Mouse (Mus musculus): Measurements from ENCODE around the gene Nans.

The Nans gene

DNA sequence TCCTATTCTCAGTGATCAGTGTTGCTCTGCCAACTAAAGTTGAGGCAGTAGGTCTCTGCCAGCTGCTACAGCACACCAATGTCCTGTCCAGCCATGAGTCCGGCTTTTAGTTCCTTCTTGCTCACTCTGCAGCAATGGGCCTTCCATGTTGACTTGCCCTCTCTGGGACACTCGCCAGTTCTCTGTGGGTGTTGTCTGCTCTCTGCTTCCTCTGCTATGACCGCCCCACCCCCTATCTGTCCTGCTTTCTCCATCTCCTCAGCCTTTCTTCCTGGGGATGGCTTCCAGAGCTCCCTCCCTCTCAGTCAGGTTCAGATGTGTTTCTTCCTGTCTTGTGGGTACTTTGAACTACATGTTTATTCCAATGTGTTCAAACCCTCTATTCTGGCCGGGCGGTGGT, 1.7 kb upstream of the Nans start:
- peak; percentile 52 for DNase-seq

DNA sequence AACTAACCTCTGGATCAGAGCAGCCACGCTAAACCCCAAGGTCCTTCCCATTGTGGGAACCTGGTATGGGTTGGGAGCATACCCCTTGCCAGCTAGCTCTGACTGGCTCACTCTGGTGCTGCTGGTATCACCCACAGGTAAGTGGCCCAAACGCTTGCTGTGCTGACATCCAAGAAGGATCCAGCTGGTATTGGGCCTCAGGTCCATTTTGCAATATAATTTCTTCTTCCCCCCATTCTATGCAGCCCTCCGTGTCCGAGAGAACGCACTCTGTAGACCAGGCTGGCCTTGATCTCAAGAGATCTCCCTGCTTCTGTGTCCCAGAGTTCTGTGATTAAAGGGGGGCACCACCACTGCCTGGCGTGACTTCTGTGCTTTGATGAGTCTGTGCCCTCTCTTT, 4.0 kb downstream of the Nans start:
- no peak for DNase-seq

DNA sequence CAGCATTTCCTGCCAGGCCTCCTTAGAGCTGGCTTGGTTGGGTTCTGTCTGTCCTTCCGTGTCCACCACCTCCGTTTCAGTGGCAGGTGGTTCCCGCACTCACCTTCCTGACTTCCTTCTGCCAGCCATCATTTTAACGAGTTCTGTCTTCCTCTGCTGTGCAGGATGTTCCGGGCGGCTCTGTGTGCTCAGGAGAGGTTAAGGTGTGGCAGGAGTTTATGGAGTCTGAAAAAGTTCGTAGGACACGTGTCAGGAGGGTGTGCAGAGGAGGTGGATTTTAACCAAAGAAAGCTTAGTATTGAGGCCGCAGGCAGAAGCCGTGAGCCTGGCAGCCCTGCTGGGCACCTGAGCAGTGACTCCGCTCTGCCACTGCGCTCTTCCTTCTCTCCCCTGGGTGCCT, 6.5 kb downstream of the Nans start:
- no peak for DNase-seq

- peak; percentile 80 for DNase-seq
Observed at GRCm38 (mm10) chr4:46497286-46497892, 8.3 kb downstream of the Nans start.

DNA sequence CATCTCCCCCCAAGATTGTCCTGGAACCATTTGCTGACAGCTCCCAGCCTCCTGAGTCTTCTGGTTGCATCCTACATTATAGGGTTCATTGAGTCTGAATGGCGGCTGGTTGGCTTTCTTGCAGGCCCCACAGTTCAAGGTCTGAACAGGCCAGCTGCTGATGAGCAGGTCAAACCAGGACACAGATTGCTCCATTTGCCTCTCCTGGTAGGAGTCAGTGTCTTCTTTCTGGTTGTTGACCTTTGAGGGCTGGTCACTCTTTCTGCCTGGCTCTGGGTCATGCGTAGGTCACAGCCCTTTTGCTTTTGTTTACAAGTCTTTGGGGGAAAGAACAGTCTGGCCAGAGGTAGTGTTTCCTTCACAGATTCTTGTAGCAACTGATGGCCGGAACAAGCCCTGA, 9.5 kb downstream of the Nans start:
- no peak for DNase-seq

DNA sequence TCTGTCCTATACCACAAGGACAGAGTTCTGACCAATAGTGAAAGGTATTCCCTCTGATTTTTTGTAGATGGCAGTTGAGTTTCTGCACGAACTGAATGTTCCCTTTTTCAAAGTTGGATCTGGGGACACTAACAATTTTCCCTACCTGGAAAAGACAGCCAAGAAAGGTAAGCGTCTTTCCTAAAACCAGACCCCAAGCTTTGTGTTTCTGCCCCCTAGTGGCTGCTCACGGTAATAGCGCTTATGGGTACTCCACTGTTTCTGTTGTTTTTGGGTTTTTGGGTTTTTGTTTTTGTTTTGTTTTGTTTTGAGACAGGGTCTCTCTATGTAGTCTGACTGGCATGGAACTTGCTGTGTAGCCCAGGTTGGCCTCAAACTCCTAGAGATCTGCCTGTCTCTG, 9.9 kb downstream of the Nans start:
- DNase-seq, result peak; percentile 64

DNA sequence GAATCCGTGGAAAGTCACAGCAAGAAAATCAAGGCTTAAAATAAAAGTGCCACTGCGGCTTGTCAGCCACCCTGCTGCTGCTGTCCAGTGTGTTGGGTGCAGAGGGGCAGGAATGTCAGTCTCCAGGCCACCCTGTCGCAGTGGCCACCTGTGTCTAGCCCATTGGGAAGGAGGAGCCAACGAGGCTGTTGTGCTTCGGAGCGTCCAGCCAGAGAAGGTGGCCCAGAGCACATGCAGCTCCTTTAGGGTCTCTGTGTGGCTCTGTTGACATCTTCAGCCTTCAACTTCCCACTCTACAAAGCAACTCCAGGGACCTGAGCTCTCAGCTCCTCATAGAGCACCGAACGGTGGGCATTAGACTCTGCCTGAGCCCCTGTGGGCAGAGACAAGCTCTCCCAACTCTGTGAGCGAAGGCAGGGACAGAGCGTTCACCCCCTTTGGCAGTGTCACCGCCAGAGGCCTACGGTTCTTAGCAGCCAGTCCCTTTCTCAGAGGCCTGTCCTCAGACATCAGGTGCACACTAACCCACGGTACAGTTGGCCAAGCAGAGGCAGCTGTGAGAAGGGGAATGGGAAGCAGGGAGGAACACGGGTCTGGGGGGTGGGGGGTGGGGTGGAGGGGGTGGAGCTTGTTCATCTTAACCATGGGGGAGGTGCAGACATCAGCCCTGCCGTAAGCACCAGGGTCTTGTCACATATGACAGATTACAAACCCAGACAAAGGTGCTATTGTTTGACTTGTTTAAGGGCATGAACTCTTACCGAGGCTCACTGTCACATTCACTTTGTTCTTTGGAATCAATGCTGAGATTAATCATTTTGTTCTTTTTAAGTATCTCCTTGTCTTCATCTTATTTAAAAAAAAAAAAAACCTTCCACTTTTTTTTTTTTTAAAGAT, 13.8 kb downstream of the Nans start:
- DNase-seq, result peak; percentile 4

- peak; percentile 6 for DNase-seq
Observed at GRCm38 (mm10) chr4:46503881-46504280, 14.8 kb downstream of the Nans start.

GRCm38 (mm10) chr4:46505361-46506057, 16.5 kb downstream of the Nans start:
- peak; percentile 50 for DNase-seq

GRCm38 (mm10) chr4:46506801-46507610, 18.0 kb downstream of the Nans start:
- DNase-seq, result peak; percentile 91

DNA sequence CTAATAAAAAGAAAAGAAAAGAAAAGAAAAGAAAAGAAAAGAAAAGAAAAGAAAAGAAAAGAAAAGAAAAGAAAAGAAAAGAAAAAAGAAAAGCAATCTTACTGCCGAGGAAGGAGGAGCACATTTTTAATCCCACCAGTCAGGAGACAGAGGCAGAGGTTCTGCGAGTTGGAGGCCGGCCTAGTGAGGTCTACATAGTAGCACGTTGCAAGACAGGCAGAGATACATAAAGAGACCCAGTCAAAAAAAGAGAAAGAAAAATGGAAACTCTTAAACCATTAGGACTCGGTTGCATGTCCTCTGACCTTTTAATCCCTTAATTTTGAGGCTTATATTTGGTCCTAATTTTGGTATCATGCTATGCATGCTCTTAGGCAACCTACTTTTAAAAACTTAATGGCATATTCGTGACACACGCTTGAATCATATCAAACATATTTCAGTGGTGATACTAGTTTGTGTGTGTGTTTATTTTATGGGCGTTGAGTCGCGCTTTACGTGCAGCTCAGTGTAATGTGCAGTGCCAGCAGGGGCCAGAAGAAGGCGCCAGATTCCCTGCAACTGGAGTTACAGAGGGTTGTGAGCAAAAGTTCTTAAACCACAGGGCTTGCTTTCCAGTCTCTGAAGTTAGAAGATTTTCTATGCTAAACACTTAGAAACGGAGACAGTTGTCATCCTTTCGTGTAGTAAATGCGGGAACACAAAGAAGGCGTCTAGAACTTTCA, 18.9 kb downstream of the Nans start:
- peak; percentile 84 for DNase-seq

GRCm38 (mm10) chr4:46520491-46520890, 31.4 kb downstream of the Nans start:
- DNase-seq, result no peak

DNA sequence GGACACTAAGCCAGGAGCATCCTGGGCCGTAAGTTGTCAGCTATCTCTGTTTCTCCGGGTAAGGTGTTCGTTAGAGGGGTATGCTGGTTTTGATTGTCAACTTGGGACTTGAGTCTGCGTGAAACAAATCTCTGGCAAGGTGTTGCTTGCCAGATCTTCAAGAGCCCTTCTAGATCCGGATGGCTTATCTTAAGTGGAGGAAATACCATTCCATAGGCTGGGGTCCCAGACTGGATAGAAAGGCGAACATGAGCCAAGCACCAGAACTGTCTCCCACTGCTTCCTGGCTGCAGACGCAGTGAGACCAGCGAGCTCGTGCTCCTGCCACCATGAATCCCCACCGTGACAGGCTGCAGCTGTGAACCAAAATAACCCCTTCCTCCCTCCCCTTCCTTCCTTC, 32.4 kb downstream of the Nans start:
- no peak for DNase-seq

DNA sequence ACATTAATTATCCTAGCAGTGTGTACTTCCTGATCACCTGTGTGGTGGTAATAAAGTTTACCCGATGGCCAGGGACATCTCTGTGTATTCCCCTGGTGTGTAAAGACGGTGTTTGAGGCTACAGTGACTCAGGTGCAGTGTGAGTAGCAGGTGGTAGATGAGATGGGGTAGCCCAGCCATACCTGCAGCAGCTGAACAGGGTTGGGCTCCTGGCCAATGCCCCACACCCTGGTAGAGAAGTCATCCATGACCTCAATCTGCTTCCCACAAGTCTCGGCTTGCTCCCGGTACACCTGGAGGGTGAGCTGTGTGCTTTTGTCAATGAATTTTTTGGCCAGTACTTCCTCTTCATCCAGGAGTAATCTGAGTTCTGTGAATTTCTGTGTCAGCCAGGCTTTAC, 34.3 kb downstream of the Nans start:
- DNase-seq, result no peak

GRCm38 (mm10) chr4:46526226-46526625, 37.2 kb downstream of the Nans start:
- no peak for DNase-seq

GRCm38 (mm10) chr4:46526798-46527557, 37.9 kb downstream of the Nans start:
- DNase-seq, result no peak

DNA sequence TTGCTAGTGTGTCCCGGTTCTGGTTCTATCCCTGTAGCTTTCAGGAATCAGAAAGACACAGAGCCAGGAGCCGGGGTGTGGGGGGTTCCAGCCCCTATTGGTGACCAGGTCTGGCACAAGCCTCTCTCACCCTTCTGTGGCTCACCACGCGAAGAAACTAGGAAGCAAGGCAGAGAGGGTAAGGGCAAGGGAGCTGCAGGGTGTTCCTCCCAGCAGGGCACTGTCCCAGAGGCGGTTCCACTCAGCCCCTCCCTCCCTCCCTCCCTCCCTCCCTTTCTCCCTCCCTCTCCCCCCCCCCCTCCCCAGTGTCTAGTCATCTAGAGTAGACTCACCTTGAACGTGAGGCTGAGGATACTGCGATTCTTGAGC, 38.5 kb downstream of the Nans start:
- DNase-seq, result no peak

- no peak for DNase-seq
Observed at GRCm38 (mm10) chr4:46529722-46530121, 40.7 kb downstream of the Nans start.

DNA sequence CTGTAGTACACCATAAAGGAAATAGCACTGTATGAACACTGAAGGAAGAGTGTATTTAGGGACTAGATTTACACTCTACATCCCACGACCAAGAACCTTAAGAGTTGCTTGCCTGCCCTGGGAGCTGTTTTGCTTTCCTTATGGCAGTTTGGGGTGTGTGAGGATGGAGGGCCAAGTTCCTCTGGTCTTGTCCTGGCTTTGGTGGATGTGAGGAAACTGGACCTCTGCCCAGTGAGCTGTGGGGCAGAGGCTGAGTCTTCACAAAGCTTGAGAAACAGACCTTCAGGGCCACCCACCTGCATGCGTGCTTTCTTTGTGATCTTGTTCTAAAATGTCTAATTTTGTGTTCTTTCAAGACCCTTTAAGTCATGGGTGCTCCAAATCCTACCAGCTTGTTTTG, 43.5 kb downstream of the Nans start:
- no peak for DNase-seq

DNA sequence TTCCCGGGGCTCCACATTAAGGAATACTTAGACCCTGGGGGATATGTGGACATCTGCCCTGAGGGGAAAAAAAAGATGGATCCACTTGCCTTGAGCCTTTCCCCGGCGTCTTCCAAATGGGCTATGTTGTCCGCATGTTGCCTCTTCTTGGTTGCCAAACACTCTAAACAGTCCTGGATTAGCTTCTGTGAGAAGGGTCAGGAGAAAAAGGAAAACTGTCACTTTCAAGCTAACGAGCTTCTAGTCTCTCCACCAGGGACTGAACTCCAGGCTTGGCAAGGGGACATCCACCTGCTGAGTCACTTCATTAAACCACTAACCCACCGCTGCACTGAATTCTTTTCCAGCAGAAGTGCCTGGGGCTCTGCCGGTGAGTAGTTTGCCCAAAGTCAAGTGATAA, 43.9 kb downstream of the Nans start:
- DNase-seq, result no peak

DNA sequence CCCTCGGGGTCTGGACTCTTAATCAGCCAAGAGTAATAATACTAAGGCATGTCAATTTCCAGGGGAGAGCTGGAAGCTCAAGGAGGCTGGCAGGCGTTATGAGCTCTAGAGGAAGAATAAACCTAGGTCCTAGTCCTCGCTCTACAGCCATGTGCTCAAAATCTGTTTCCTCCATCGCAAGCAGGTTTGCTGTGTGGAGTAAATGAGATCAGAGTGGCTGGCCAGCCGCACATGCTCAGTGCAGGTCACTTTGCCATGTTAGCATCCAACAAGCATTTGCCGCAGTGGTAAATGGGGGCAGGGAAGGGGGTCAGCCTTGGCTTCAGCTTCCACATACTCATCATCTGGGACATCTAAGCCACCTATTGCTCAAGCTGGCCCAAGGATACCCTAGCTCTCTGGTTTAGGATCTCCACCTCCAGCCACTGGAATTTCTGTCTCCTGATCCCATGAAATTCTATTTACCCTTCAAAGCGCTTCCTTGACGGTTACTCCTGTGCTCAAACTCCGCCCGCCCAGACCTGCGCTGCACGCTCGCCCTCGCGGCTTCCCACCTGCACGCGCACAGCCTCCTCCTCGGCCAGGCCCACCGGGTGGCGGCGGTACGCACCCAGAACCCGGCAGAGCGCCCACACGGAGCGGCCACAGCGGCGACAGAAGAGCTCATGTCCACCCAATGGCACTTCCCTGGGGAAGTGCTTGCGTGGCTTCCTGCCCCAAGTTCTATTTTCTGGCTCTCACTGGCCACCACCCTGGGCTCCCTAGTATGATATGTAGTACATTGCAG, 45.1 kb downstream of the Nans start:
- no peak for DNase-seq
